Comparison of ENCODE assay signal across 8 mouse cellular contexts in genomic region chr11:120041191-120042123, GRCm38 (mm10). TPM values are rescaled to one million over a fixed set of nuclear protein-coding genes. Genes with fewer than 3 reads are reported as not detected.
A peak's percentile ranks its signal among the peaks of the same experiment; 100 is the strongest.
DNase-seq lines count a peak whose midpoint lies in the region; ATAC-seq and TF ChIP-seq lines count a peak whose summit lies in the region.

No protein-coding gene starts in this region.

- H3K36me3 ChIP-seq in limb, embryonic 10.5 days, result no peaks in the 10 kb centered on the region
- H3K36me3 ChIP-seq in midbrain, embryonic 15.5 days (replicated peaks), result no peaks in the 10 kb centered on the region

- no peak overlapping the region for H3K4me2 ChIP-seq in midbrain, embryonic 15.5 days

- peak overlapping the region; percentile 73 for H3K27ac ChIP-seq in cortical plate, adult 2 months (ENCODE audit: insufficient read depth, low read length)
- peak overlapping the region; percentile 54 for H3K27ac ChIP-seq in limb, embryonic 10.5 days
- H3K27ac ChIP-seq in midbrain, embryonic 15.5 days, result no peak overlapping the region

- 0 out of 2 replicates have a peak overlapping the region, but pooled peaks have one; percentile 6 for H3K9ac ChIP-seq in midbrain, embryonic 15.5 days

- WGBS in limb, embryonic 10.5 days, result 62% methylated on average over 13 of the region's 13 CpGs
- WGBS in midbrain, embryonic 15.5 days, result 70% methylated on average over 13 of the region's 13 CpGs

- H3K9me3 ChIP-seq in limb, embryonic 10.5 days (replicated peaks), result no peaks in the 10 kb centered on the region
- no peaks in the 10 kb centered on the region for H3K9me3 ChIP-seq in midbrain, embryonic 15.5 days

- H3K4me1 ChIP-seq in cortical plate, adult 2 months (ENCODE audit: control insufficient read depth, insufficient read depth, low read length), result peaks cover 31% of the 10 kb centered on the region
- peaks cover 58% of the 10 kb centered on the region for H3K4me1 ChIP-seq in limb, embryonic 10.5 days
- H3K4me1 ChIP-seq in midbrain, embryonic 15.5 days, result peaks cover 54% of the 10 kb centered on the region

- peaks cover 25% of the 10 kb centered on the region for H3K27me3 ChIP-seq in limb, embryonic 10.5 days (ENCODE audit: low read depth, poor library complexity, severe bottlenecking)
- no peaks in the 10 kb centered on the region for H3K27me3 ChIP-seq in midbrain, embryonic 15.5 days (replicated peaks)

- ATAC-seq in midbrain, embryonic 15.5 days (replicated peaks), result no peak

- no peak for TF ChIP-seq CTCF in cortical plate, adult 2 months (IDR thresholded peaks at IDR 0.05; ENCODE audit: extremely low read depth, insufficient read depth, low read length)

- TF ChIP-seq POLR2A in cortical plate, adult 2 months (IDR thresholded peaks at IDR 0.05; ENCODE audit: extremely low read depth, insufficient read depth, low read length), result 0 out of 2 replicates have a peak, but pooled peaks have one; percentile 17

- intact Hi-C loops in heart, postnatal 25 days (cut with DNase I), result no loop called here

- 0 out of 2 replicates have a peak overlapping the region, but pooled peaks have one; percentile 3 for H3K4me3 ChIP-seq in cortical plate, adult 2 months (ENCODE audit: insufficient read depth, low read length)
- H3K4me3 ChIP-seq in limb, embryonic 10.5 days, result no peak overlapping the region
- no peak overlapping the region for H3K4me3 ChIP-seq in midbrain, embryonic 15.5 days

- DNase-seq in right cerebral cortex, adult 18-20 months, result peak; percentile 62
- no peak for DNase-seq in right cerebral cortex, postnatal 4 days
- peak; percentile 81 for DNase-seq in heart, postnatal 25 days (ENCODE audit: low spot score)
- DNase-seq in limb, embryonic 10.5 days (ENCODE audit: low spot score), result no peak
- no peak for DNase-seq in ovary, adult 18-20 months (ENCODE audit: low spot score)
- no peak for DNase-seq in thymus, adult 18-20 months

RNA-seq across cellular contexts. Expression of gene Aatk, which starts 5.5 kb away (rescaled TPM):
- 208 and 235 TPM in 2 replicates for polyA plus RNA-seq in cortical plate, adult 2 months (2012; rRNA removed)
- total RNA-seq in heart, postnatal 25 days (2021), result 1 to 10 TPM; 4.3 to 4.7 TPM
- 0.78 and 1.7 TPM in 2 replicates for polyA plus RNA-seq in limb, embryonic 10.5 days (2016; fragmentation: Nextera tagmentation; extraction: Ambion mirVana)
- polyA plus RNA-seq in midbrain, embryonic 15.5 days (2015; fragmentation: Nextera tagmentation; extraction: Ambion mirVana), result 45.3 and 45.5 TPM in 2 replicates

RNA-seq across cellular contexts. Expression of gene Cep131, which starts 45.2 kb away (rescaled TPM):
- 32.1 and 39.6 TPM in 2 replicates for polyA plus RNA-seq in cortical plate, adult 2 months (2012; rRNA removed)
- total RNA-seq in heart, postnatal 25 days (2021), result 1 to 10 TPM; 9.3 to 9.7 TPM
- 46.7 and 55.2 TPM in 2 replicates for polyA plus RNA-seq in limb, embryonic 10.5 days (2016; fragmentation: Nextera tagmentation; extraction: Ambion mirVana)
- polyA plus RNA-seq in midbrain, embryonic 15.5 days (2015; fragmentation: Nextera tagmentation; extraction: Ambion mirVana), result 35.0 and 35.6 TPM in 2 replicates

RNA-seq across cellular contexts. Expression of gene Tepsin, which starts 57.1 kb away (rescaled TPM):
- polyA plus RNA-seq in cortical plate, adult 2 months (2012; rRNA removed), result 30.8 and 32.6 TPM in 2 replicates
- total RNA-seq in heart, postnatal 25 days (2021), result 1 to 10 TPM; 7.4 to 8.2 TPM
- polyA plus RNA-seq in limb, embryonic 10.5 days (2016; fragmentation: Nextera tagmentation; extraction: Ambion mirVana), result 21.4 and 23.0 TPM in 2 replicates
- 23.6 and 24.2 TPM in 2 replicates for polyA plus RNA-seq in midbrain, embryonic 15.5 days (2015; fragmentation: Nextera tagmentation; extraction: Ambion mirVana)

RNA-seq across cellular contexts. Expression of gene Ndufaf8, which starts 57.3 kb away (rescaled TPM):
- 52.8 and 54.7 TPM in 2 replicates for polyA plus RNA-seq in cortical plate, adult 2 months (2012; rRNA removed)
- total RNA-seq in heart, postnatal 25 days (2021), result 10 to 100 TPM; 67.1 to 69.7 TPM
- polyA plus RNA-seq in limb, embryonic 10.5 days (2016; fragmentation: Nextera tagmentation; extraction: Ambion mirVana), result 78.5 and 83.8 TPM in 2 replicates
- polyA plus RNA-seq in midbrain, embryonic 15.5 days (2015; fragmentation: Nextera tagmentation; extraction: Ambion mirVana), result 51.4 and 53.5 TPM in 2 replicates

Comparison
In these comparisons a context has a peak if more than half of its experiments do, and no peak if none do; other contexts are left out.
1. DNase-seq: peak in right cerebral cortex, adult 18-20 months (single experiment) and heart, postnatal 25 days (single experiment); none in right cerebral cortex, postnatal 4 days (single experiment), limb, embryonic 10.5 days (single experiment), ovary, adult 18-20 months (single experiment) and thymus, adult 18-20 months (0 of 2).
2. RNA of gene Aatk, which starts 5.5 kb away (polyA plus RNA-seq): 208 to 235 TPM in cortical plate, adult 2 months and 45.3 to 45.5 TPM in midbrain, embryonic 15.5 days; 0.78 to 1.7 TPM in limb, embryonic 10.5 days; every median in the first group is over 10 times any median in the second.